Mouse (Mus musculus): ENCODE data around the gene Rgcc. TPM values are rescaled to one million over a fixed set of nuclear protein-coding genes. Genes with fewer than 3 reads are reported as not detected.

Gene Rgcc
- polyA plus RNA-seq, 2 experiments = 226 to 357 TPM

GRCm38 (mm10) chr14:79280456-79280855, 21.0 kb downstream of the Rgcc start:
- WGBS (ENCODE audit: insufficient replicate concordance) = 85% methylated on average over 9 of the region's 9 CpGs
- Histone ChIP-seq H3K4me1 (replicated peaks; ENCODE audit: control insufficient read depth in 2 of 2, insufficient read depth in 2 of 2, low read length in 1 of 2) (peaks cover 9 to 14% of the 10 kb centered on the region in 2 experiments), H3K4me2 (ENCODE audit: low read depth) (no peak overlapping the region), H3K9ac (replicated peaks) (no peak overlapping the region), H3K4me3 (ENCODE audit: insufficient read depth in 1 of 2, low read depth in 2 of 2, low read length in 2 of 2) (no peak overlapping the region), H3K36me3 (replicated peaks; ENCODE audit: control insufficient read depth, insufficient read depth, low read depth) (no peaks in the 10 kb centered on the region), H3K27ac (no peak overlapping the region), H3K27me3 (ENCODE audit: control insufficient read depth, insufficient read depth, low read length) (no peaks in the 10 kb centered on the region), H3K9me3 (ENCODE audit: control insufficient read depth, low read length) (no peaks in the 10 kb centered on the region)
- DNase-seq (ENCODE audit: low read depth in 3 of 3, low spot score in 3 of 3) (no peak), ATAC-seq (ENCODE audit: insufficient read depth) (no peak)
- no peak for TF ChIP-seq EP300 (IDR thresholded peaks at IDR 0.05; ENCODE audit: low read depth)
- TF ChIP-seq CTCF (IDR thresholded peaks at IDR 0.05; ENCODE audit: low read depth) = no peak

GRCm38 (mm10) chr14:79279494-79279893, 22.0 kb downstream of the Rgcc start:
- no peak for TF ChIP-seq CTCF (IDR thresholded peaks at IDR 0.05; ENCODE audit: low read depth)
- no peak for TF ChIP-seq EP300 (IDR thresholded peaks at IDR 0.05; ENCODE audit: low read depth)
- H3K4me1 ChIP-seq (replicated peaks; ENCODE audit: control insufficient read depth in 2 of 2, insufficient read depth in 2 of 2, low read length in 1 of 2) = peaks cover 9 to 14% of the 10 kb centered on the region in 2 experiments
- 48% methylated on average over 1 of the region's 1 CpGs for WGBS (ENCODE audit: insufficient replicate concordance)
- no peaks in the 10 kb centered on the region for H3K27me3 ChIP-seq (ENCODE audit: control insufficient read depth, insufficient read depth, low read length)
- no peaks in the 10 kb centered on the region for H3K9me3 ChIP-seq (ENCODE audit: control insufficient read depth, low read length)
- H3K9ac ChIP-seq (replicated peaks) = no peak overlapping the region
- no peak overlapping the region for H3K4me2 ChIP-seq (ENCODE audit: low read depth)
- H3K4me3 ChIP-seq (ENCODE audit: insufficient read depth in 1 of 2, low read depth in 2 of 2, low read length in 2 of 2) = no peak overlapping the region
- ATAC-seq (ENCODE audit: insufficient read depth) (no peak), DNase-seq (ENCODE audit: low read depth in 3 of 3, low spot score in 3 of 3) (no peak)
- no peak overlapping the region for H3K27ac ChIP-seq
- H3K36me3 ChIP-seq (replicated peaks; ENCODE audit: control insufficient read depth, insufficient read depth, low read depth) = no peaks in the 10 kb centered on the region

GRCm38 (mm10) chr14:79278927-79279326, 22.5 kb downstream of the Rgcc start:
- Histone ChIP-seq H3K36me3 (replicated peaks; ENCODE audit: control insufficient read depth, insufficient read depth, low read depth) (no peaks in the 10 kb centered on the region), H3K27me3 (ENCODE audit: control insufficient read depth, insufficient read depth, low read length) (no peaks in the 10 kb centered on the region), H3K4me2 (ENCODE audit: low read depth) (no peak overlapping the region), H3K9me3 (ENCODE audit: control insufficient read depth, low read length) (no peaks in the 10 kb centered on the region), H3K4me3 (ENCODE audit: insufficient read depth in 1 of 2, low read depth in 2 of 2, low read length in 2 of 2) (no peak overlapping the region), H3K9ac (replicated peaks) (no peak overlapping the region), H3K4me1 (replicated peaks; ENCODE audit: control insufficient read depth in 2 of 2, insufficient read depth in 2 of 2, low read length in 1 of 2) (peaks cover 9 to 14% of the 10 kb centered on the region in 2 experiments), H3K27ac (no peak overlapping the region)
- no peak for ATAC-seq (ENCODE audit: insufficient read depth)
- DNase-seq (ENCODE audit: low read depth in 3 of 3, low spot score in 3 of 3) = no peak
- 61% methylated on average over 4 of the region's 4 CpGs for WGBS (ENCODE audit: insufficient replicate concordance)
- TF ChIP-seq EP300 (IDR thresholded peaks at IDR 0.05; ENCODE audit: low read depth) (no peak), CTCF (IDR thresholded peaks at IDR 0.05; ENCODE audit: low read depth) (no peak)

GRCm38 (mm10) chr14:79277922-79278321, 23.5 kb downstream of the Rgcc start:
- Histone ChIP-seq H3K27ac (no peak overlapping the region), H3K36me3 (replicated peaks; ENCODE audit: control insufficient read depth, insufficient read depth, low read depth) (no peaks in the 10 kb centered on the region), H3K4me2 (ENCODE audit: low read depth) (no peak overlapping the region), H3K9ac (replicated peaks) (no peak overlapping the region), H3K9me3 (ENCODE audit: control insufficient read depth, low read length) (no peaks in the 10 kb centered on the region), H3K4me1 (replicated peaks; ENCODE audit: control insufficient read depth in 2 of 2, insufficient read depth in 2 of 2, low read length in 1 of 2) (peaks cover 9 to 14% of the 10 kb centered on the region in 2 experiments), H3K27me3 (ENCODE audit: control insufficient read depth, insufficient read depth, low read length) (no peaks in the 10 kb centered on the region), H3K4me3 (ENCODE audit: insufficient read depth in 1 of 2, low read depth in 2 of 2, low read length in 2 of 2) (no peak overlapping the region)
- no peak for DNase-seq (ENCODE audit: low read depth in 3 of 3, low spot score in 3 of 3)
- no peak for ATAC-seq (ENCODE audit: insufficient read depth)
- WGBS (ENCODE audit: insufficient replicate concordance) = 54% methylated on average over 7 of the region's 7 CpGs
- no peak for TF ChIP-seq EP300 (IDR thresholded peaks at IDR 0.05; ENCODE audit: low read depth)
- no peak for TF ChIP-seq CTCF (IDR thresholded peaks at IDR 0.05; ENCODE audit: low read depth)

- WGBS (ENCODE audit: insufficient replicate concordance) = 76% methylated on average over 8 of the region's 8 CpGs
- no peak overlapping the region for H3K4me3 ChIP-seq (ENCODE audit: insufficient read depth in 1 of 2, low read depth in 2 of 2, low read length in 2 of 2)
- no peak overlapping the region for H3K4me2 ChIP-seq (ENCODE audit: low read depth)
- no peak overlapping the region for H3K27ac ChIP-seq
- H3K4me1 ChIP-seq (replicated peaks; ENCODE audit: control insufficient read depth in 2 of 2, insufficient read depth in 2 of 2, low read length in 1 of 2) = peaks cover 0 to 2% of the 10 kb centered on the region in 2 experiments; a peak in 2 of 4 replicates
- H3K9me3 ChIP-seq (ENCODE audit: control insufficient read depth, low read length) = no peaks in the 10 kb centered on the region
- no peak overlapping the region for H3K9ac ChIP-seq (replicated peaks)
- TF ChIP-seq EP300 (IDR thresholded peaks at IDR 0.05; ENCODE audit: low read depth) = no peak
- no peak for TF ChIP-seq CTCF (IDR thresholded peaks at IDR 0.05; ENCODE audit: low read depth)
- no peaks in the 10 kb centered on the region for H3K36me3 ChIP-seq (replicated peaks; ENCODE audit: control insufficient read depth, insufficient read depth, low read depth)
- ATAC-seq (ENCODE audit: insufficient read depth) (no peak), DNase-seq (ENCODE audit: low read depth in 3 of 3, low spot score in 3 of 3) (no peak)
- H3K27me3 ChIP-seq (ENCODE audit: control insufficient read depth, insufficient read depth, low read length) = no peaks in the 10 kb centered on the region
Observed at GRCm38 (mm10) chr14:79275870-79276395, 25.5 kb downstream of the Rgcc start.
